Mouse (Mus musculus) testis, postnatal 14 days (tissue): ENCODE results near the gene Tssk3.
A peak's percentile ranks its signal among the peaks of the same experiment; 100 is the strongest.
"Not testable (repeated sequence)": the region's sequence is repeated elsewhere in the genome, so short reads cannot be mapped to it uniquely, and the experiment has no call there.

Source experiments
- DNase-seq: peaks from one replicate; pipeline ENCODE4 v3.0.0; 2021; ENCODE audit warnings: low spot score

Tssk3 gene

GRCm38 (mm10) chr4:129490972-129491880 lies at the start of gene Tssk3, which contains the start of gene Fam229a:
Gene Tssk3, minus strand, starts transcription at chr4:129491022.
Gene Fam229a, plus strand, starts transcription at chr4:129491190.
- DNase-seq, result peak; percentile 83

- no peak for DNase-seq
Measured at GRCm38 (mm10) chr4:129540012-129540411, 49.2 kb upstream of the Tssk3 start.

- not testable (repeated sequence) for DNase-seq
Measured at GRCm38 (mm10) chr4:129528901-129529300, 38.1 kb upstream of the Tssk3 start.

GRCm38 (mm10) chr4:129525889-129526288 lies 35.1 kb upstream of the Tssk3 start:
- DNase-seq, result no peak

GRCm38 (mm10) chr4:129525338-129525737 lies 34.5 kb upstream of the Tssk3 start:
- no peak for DNase-seq

GRCm38 (mm10) chr4:129518519-129518918 lies 27.7 kb upstream of the Tssk3 start:
- no peak for DNase-seq

- DNase-seq, result no peak
Measured at GRCm38 (mm10) chr4:129516925-129517324, 26.1 kb upstream of the Tssk3 start.

- peak; percentile 58 for DNase-seq
Measured at GRCm38 (mm10) chr4:129514300-129514898, 23.6 kb upstream of the Tssk3 start.

- DNase-seq, result no peak
Measured at GRCm38 (mm10) chr4:129513891-129514290, 23.1 kb upstream of the Tssk3 start.

- peak; percentile 92 for DNase-seq
Measured at GRCm38 (mm10) chr4:129513086-129513767, 22.4 kb upstream of the Tssk3 start, which contains the start of gene Marcksl1. Gene Marcksl1, plus strand, starts transcription at chr4:129513581.

- DNase-seq, result peak; percentile 60
Measured at GRCm38 (mm10) chr4:129511413-129512096, 20.7 kb upstream of the Tssk3 start.

GRCm38 (mm10) chr4:129510723-129511412 lies 20.0 kb upstream of the Tssk3 start:
- no peak for DNase-seq

- no peak for DNase-seq
Measured at GRCm38 (mm10) chr4:129509650-129510049, 18.8 kb upstream of the Tssk3 start.

GRCm38 (mm10) chr4:129508834-129509600 lies 18.2 kb upstream of the Tssk3 start:
- no peak for DNase-seq

GRCm38 (mm10) chr4:129508237-129508515 lies 17.4 kb upstream of the Tssk3 start:
- DNase-seq, result no peak

- DNase-seq, result no peak
Measured at GRCm38 (mm10) chr4:129507434-129508236, 16.8 kb upstream of the Tssk3 start.

GRCm38 (mm10) chr4:129505511-129505910 lies 14.7 kb upstream of the Tssk3 start:
- no peak for DNase-seq

- DNase-seq, result no peak
Measured at GRCm38 (mm10) chr4:129502901-129503444, 12.2 kb upstream of the Tssk3 start.

- no peak for DNase-seq
Measured at GRCm38 (mm10) chr4:129502327-129502888, 11.6 kb upstream of the Tssk3 start.
